Mouse (Mus musculus) forebrain, postnatal 0 days (tissue): Measurements from ENCODE around the gene Slc4a5. TPM values are rescaled to one million over a fixed set of nuclear protein-coding genes. Genes with fewer than 3 reads are reported as not detected.

Source experiments
- ATAC-seq: fragments of 200-750 bp; cut with Nextera tagmentation; 2 replicates; pipeline ENCODE4 v1.8.0; 2017; ENCODE audit warnings: mild to moderate bottlenecking, moderate library complexity
- DNase-seq: peaks from one replicate; pipeline ENCODE4 v3.0.0-alpha.2; 2015
- H3K27ac ChIP-seq: fragments of 300-500 bp; sonication (generic); 2 replicates; pipeline ENCODE4 v1.5.1; 2014; ENCODE audit warnings: low read depth, mild to moderate bottlenecking, antibody characterized with exemption, low read length, moderate library complexity, mixed read lengths
- H3K27me3 ChIP-seq: fragments of 300-500 bp; sonication (generic); 2 replicates; pipeline ENCODE4 v1.6.1; 2014; ENCODE audit warnings: mild to moderate bottlenecking, low read length, mixed read lengths; ENCODE audit not compliant: insufficient read depth
- H3K36me3 ChIP-seq: fragments of 300-500 bp; sonication (generic); 2 replicates; pipeline ENCODE4 v1.6.1; 2014; ENCODE audit warnings: mild to moderate bottlenecking, moderate library complexity; ENCODE audit not compliant: insufficient read depth
- H3K4me1 ChIP-seq: fragments of 300-500 bp; sonication (generic); 2 replicates; pipeline ENCODE4 v1.6.1; 2014; ENCODE audit warnings: antibody characterized with exemption; ENCODE audit not compliant: insufficient read depth
- H3K4me2 ChIP-seq: fragments of 300-500 bp; sonication (generic); 2 replicates; pipeline ENCODE4 v1.6.1; 2014; ENCODE audit warnings: low read depth, mild to moderate bottlenecking, moderate library complexity
- H3K4me3 ChIP-seq: fragments of 300-500 bp; sonication (generic); 2 replicates; pipeline ENCODE4 v1.5.1; 2014; ENCODE audit warnings: low read depth, low read length, mixed read lengths
- H3K9ac ChIP-seq: fragments of 300-500 bp; sonication (generic); 2 replicates; pipeline ENCODE4 v1.6.1; 2014; ENCODE audit warnings: mild to moderate bottlenecking
- H3K9me3 ChIP-seq: fragments of 300-500 bp; sonication (generic); 2 replicates; pipeline ENCODE4 v1.6.1; 2016; ENCODE audit warnings: low read length
- CTCF ChIP-seq: sonication (generic); IDR thresholded peaks from 2 replicates; pipeline ENCODE4 v1.5.1; 2016; ENCODE audit warnings: antibody characterized with exemption, control low read depth, low read depth
- WGBS: fragments of 180-500 bp; shearing (Covaris S2); extraction: QIAGEN DNeasy Blood & Tissue Kit; methylation state at CpG from one replicate; pipeline ENCODE4 v1.1.7; 2014; 5-methylcytosine and 5-hydroxymethylcytosine counted together
- polyA plus RNA-seq: library from polyadenylated mRNA; unstranded; fragments of >200 nt; fragmentation: Nextera tagmentation; extraction: Ambion mirVana; gene quantifications from 2 replicates; pipeline ENCODE4 v1.2.1, GENCODE M21; 2015
- total RNA-seq: library from RNA; depleted of rRNA; stranded (reverse); fragments of >200 nt; gene quantifications from 2 replicates; pipeline ENCODE4 v1.2.3, GENCODE M21; 2014

The Slc4a5 gene
- total and polyA plus RNA-seq, 2 experiments from 2014 or later: 1.3 TPM

DNA sequence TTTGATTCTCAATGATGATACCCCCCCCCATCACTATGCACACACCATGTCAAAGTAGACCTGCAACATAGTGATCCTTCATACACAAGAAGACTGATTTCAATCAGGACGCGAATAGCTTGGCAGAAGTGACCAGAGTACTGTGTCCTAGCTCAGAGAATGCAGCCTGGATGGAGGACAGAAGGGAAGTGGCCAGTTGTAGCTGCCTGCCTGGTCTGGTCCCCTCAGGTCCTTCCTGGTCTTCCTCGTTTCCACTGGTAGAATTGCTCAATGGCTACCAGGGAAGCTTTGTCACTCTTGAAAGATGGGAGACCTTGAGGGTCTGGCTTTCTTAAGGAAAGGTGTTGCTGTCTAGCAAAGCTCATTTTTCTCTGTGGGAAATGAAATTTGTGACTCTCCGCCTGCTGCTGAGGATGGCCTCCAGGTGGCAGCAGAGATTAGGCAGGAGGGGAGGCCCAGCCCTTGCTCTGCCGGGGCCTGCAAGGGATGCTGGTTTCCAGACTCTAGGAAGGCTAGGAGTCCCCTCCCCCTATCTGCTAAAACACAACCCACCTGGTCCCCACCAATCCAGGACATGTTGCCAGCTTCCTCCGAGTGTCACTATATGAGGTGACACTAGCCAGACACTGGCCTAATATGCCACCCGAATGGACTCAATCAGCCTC, 4.5 kb upstream of the Slc4a5 start:
- H3K4me1 ChIP-seq: no peaks in the 10 kb centered on the region
- ATAC-seq: peak; percentile 97
- H3K9me3 ChIP-seq: no peaks in the 10 kb centered on the region
- H3K27ac ChIP-seq: no peak overlapping the region
- DNase-seq: peak; percentile 89
- 17% methylated on average over 7 of the region's 7 CpGs for WGBS
- peak; percentile 96 for TF ChIP-seq CTCF
- no peak overlapping the region for H3K4me3 ChIP-seq
- H3K36me3 ChIP-seq: no peaks in the 10 kb centered on the region
- no peak overlapping the region for H3K9ac ChIP-seq
- H3K4me2 ChIP-seq: no peak overlapping the region
- no peaks in the 10 kb centered on the region for H3K27me3 ChIP-seq

DNA sequence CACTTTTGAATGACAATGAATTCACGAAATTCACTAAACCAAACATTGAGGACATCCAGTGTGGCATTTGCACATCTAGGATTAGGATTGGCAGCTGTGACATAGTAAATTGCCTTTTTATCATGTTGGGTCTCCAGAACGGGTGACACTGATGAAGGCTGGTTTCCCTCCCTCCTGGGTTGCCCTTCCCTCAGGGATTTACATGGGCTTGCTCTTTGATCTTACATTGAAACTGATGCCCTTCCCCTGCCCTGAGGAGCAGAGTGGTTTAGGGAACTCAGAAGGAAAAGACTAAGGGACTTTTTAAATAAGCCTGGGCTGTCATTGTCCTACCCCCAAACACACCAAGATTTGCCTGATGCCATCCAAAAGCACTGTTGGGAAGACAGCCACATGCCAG, 11.9 kb downstream of the Slc4a5 start:
- Histone ChIP-seq H3K4me3 (no peak overlapping the region), H3K36me3 (no peaks in the 10 kb centered on the region), H3K27ac (no peak overlapping the region), H3K4me2 (no peak overlapping the region), H3K4me1 (no peaks in the 10 kb centered on the region), H3K9ac (no peak overlapping the region), H3K27me3 (no peaks in the 10 kb centered on the region), H3K9me3 (no peaks in the 10 kb centered on the region)
- WGBS: 46% methylated on average over 2 of the region's 2 CpGs
- TF ChIP-seq CTCF: no peak
- ATAC-seq (no peak), DNase-seq (no peak)

DNA sequence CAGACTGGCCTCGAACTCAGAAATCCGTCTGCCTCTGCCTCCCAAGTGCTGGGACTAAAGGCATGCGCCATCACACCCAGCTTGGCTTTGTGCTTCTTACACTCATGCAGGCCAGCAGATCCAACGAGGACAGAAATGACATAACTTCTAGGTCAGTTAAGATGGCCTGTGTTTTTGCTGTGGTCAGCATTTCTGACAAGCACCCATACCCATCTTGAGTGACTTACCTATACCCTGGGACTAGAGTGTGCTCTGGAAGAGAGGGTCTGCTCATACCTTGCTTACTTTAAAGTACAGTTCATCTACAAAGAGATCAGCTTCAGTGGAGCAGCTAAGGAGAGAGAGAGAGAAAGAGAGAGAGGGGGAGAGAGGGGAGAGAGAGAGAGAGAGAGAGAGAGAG, 13.7 kb downstream of the Slc4a5 start:
- Histone ChIP-seq H3K9ac (no peak overlapping the region), H3K4me2 (no peak overlapping the region), H3K27ac (no peak overlapping the region), H3K36me3 (no peaks in the 10 kb centered on the region), H3K4me3 (no peak overlapping the region), H3K27me3 (no peaks in the 10 kb centered on the region; the same call in 1 of the 2 replicates), H3K9me3 (no peaks in the 10 kb centered on the region), H3K4me1 (no peaks in the 10 kb centered on the region)
- DNase-seq (no peak), ATAC-seq (no peak)
- TF ChIP-seq CTCF: no peak
- 68% methylated on average over 4 of the region's 4 CpGs for WGBS

DNA sequence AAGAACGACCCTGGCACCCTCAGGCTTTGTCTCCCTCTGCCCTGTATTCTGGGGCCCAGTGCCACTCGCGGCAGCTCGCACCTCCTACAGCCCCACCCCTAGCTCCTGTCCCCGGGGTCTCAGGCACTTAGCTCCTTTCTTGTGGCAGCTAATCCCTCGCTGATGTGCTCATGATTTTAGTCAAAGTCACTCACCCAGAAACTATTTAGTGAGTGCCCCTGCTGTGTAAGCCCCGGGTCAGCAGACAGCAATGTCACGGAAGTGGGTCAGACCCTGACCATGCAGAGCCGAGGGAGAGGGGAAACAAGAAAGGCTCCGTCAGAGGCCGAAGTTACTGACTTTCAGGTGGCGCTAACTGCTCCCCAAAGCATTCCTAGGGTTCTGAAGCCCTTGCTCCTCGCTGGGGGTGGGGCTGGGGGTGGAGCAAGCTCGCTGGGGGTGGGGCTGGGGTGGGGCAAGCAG, 14.7 kb downstream of the Slc4a5 start:
- Histone ChIP-seq H3K36me3 (no peaks in the 10 kb centered on the region), H3K4me1 (no peaks in the 10 kb centered on the region), H3K9me3 (no peaks in the 10 kb centered on the region), H3K27ac (no peak overlapping the region), H3K9ac (no peak overlapping the region), H3K4me2 (no peak overlapping the region), H3K4me3 (no peak overlapping the region), H3K27me3 (no peaks in the 10 kb centered on the region; the same call in 1 of the 2 replicates)
- ATAC-seq (0 out of 2 replicates have a peak, but pooled peaks have one; percentile 20), DNase-seq (no peak)
- 1% methylated on average over 14 of the region's 14 CpGs for WGBS
- TF ChIP-seq CTCF: no peak

DNA sequence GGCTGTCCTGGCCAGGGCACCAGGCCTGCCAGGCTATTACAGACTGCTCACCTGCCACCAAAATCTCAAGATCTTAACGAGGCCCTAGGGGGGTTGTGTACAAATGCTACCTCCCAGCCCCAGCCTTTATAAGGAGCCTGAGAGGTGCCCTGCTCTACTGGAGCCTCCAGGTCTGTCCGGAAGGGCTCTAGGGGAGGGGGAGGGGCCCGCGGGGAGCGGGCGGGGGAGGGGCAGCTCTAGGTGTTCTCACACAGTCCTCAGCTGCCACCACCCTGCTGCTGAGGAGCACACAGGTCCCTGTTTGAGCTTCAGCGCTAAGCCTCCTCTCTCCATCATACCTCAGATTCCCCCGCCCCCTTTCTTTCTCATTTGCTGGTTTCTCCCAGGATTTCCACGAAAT, 17.5 kb downstream of the Slc4a5 start:
- H3K9me3 ChIP-seq: no peaks in the 10 kb centered on the region
- H3K4me1 ChIP-seq: no peaks in the 10 kb centered on the region
- H3K4me2 ChIP-seq: 0 out of 2 replicates have a peak overlapping the region, but pooled peaks have one; percentile 15
- H3K27ac ChIP-seq: no peak overlapping the region
- H3K36me3 ChIP-seq: no peaks in the 10 kb centered on the region
- peak overlapping the region; percentile 9; the same call in 1 of the 2 replicates for H3K4me3 ChIP-seq
- ATAC-seq (no peak), DNase-seq (no peak)
- 3% methylated on average over 9 of the region's 9 CpGs for WGBS
- TF ChIP-seq CTCF: no peak
- 0 out of 2 replicates have a peak overlapping the region, but pooled peaks have one; percentile 18 for H3K9ac ChIP-seq
- H3K27me3 ChIP-seq: no peaks in the 10 kb centered on the region; the same call in 1 of the 2 replicates

DNA sequence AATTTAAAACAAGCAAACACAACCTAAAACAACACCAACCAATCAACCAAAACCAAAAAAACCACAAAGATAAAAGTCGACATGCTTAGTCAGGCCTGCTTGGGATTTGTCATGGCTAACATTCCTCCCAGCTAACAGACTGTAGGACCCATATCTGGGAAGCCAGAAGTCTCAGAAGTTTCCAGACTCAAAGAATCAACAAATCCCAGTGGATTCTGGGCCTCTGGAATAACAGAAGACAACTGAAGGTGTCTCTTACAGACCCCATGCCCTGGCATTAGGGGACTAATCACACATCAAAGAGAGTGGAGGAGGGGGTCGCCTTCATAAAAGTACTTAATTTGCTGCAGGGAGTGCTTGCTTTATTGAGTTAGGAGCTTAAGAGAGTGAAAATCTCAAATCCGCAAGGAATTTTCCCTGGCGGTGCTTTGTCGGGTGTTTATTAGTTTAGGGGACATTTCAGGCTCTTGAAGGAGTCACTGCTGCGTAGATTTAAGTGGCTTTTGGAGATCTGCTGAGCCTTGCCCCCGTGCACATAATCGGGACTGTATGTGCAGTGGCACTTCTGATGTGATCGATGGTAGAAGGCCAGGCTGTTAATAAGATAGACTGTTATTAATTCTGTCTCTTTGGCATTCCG, 24.9 kb downstream of the Slc4a5 start:
- WGBS: 22% methylated on average over 10 of the region's 10 CpGs
- Histone ChIP-seq H3K36me3 (no peaks in the 10 kb centered on the region), H3K9me3 (no peaks in the 10 kb centered on the region), H3K4me3 (no peak overlapping the region), H3K4me2 (no peak overlapping the region), H3K27ac (no peak overlapping the region), H3K9ac (no peak overlapping the region), H3K4me1 (no peaks in the 10 kb centered on the region), H3K27me3 (no peaks in the 10 kb centered on the region)
- no peak for DNase-seq
- ATAC-seq: no peak
- TF ChIP-seq CTCF: no peak

DNA sequence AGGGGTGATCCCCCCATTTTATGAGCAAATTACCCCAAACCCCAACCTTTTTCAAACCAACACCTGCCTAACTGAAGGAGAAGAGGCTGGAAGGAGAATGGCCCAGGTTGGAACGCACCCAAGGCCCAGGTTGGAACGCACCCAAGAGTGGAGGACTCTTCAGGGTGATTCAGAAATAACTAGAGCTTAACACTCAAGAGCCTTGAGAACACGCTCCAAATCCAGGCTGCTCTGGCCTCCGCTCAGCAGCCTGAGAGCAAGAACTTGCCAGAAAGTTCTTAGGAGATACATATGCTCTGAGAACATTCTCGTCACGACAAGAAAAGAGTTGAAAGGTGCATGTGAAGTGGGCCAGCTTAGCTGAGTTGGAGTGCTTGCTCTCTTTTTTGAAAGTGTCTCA, 25.5 kb downstream of the Slc4a5 start:
- H3K27ac ChIP-seq: no peak overlapping the region
- H3K9ac ChIP-seq: no peak overlapping the region
- ATAC-seq (no peak; the same call in 1 of the 2 replicates), DNase-seq (no peak)
- H3K9me3 ChIP-seq: no peaks in the 10 kb centered on the region
- TF ChIP-seq CTCF: no peak
- H3K4me1 ChIP-seq: no peaks in the 10 kb centered on the region
- H3K4me2 ChIP-seq: no peak overlapping the region
- H3K36me3 ChIP-seq: no peaks in the 10 kb centered on the region
- 43% methylated on average over 6 of the region's 6 CpGs for WGBS
- H3K27me3 ChIP-seq: no peaks in the 10 kb centered on the region
- no peak overlapping the region for H3K4me3 ChIP-seq
